Mouse (Mus musculus): ENCODE results near the gene Crip3.
A peak's percentile ranks its signal among the peaks of the same experiment; 100 is the strongest.

Crip3 gene

GRCm38 (mm10) chr17:46428761-46429414, at the start of gene Crip3:
Gene Crip3 (plus strand): TSS chr17:46428926.
- DNase-seq (ENCODE audit: low spot score): peak; percentile 49

GRCm38 (mm10) chr17:46383294-46384060, 45.2 kb upstream of the Crip3 start, which contains the start of gene Zfp318:
Gene Zfp318 (plus strand): TSS chr17:46383731.
- DNase-seq (ENCODE audit: low spot score): peak; percentile 99

- peak; percentile 36 for DNase-seq (ENCODE audit: low spot score)
Measured at GRCm38 (mm10) chr17:46384061-46384801, 44.5 kb upstream of the Crip3 start.

GRCm38 (mm10) chr17:46388200-46388599, 40.5 kb upstream of the Crip3 start:
- DNase-seq (ENCODE audit: low spot score): no peak

GRCm38 (mm10) chr17:46393012-46393411, 35.7 kb upstream of the Crip3 start:
- peak; percentile 13 for DNase-seq (ENCODE audit: low spot score)

- DNase-seq (ENCODE audit: low spot score): no peak
Measured at GRCm38 (mm10) chr17:46394631-46395030, 34.1 kb upstream of the Crip3 start.

- no peak for DNase-seq (ENCODE audit: low spot score)
Measured at GRCm38 (mm10) chr17:46408478-46408877, 20.2 kb upstream of the Crip3 start.

GRCm38 (mm10) chr17:46418628-46419027, 10.1 kb upstream of the Crip3 start:
- DNase-seq (ENCODE audit: low spot score): no peak

- no peak for DNase-seq (ENCODE audit: low spot score)
Measured at GRCm38 (mm10) chr17:46419717-46420116, 9.0 kb upstream of the Crip3 start.

GRCm38 (mm10) chr17:46426496-46426895, 2.2 kb upstream of the Crip3 start:
- DNase-seq (ENCODE audit: low spot score): no peak

GRCm38 (mm10) chr17:46433627-46434026, 4.9 kb downstream of the Crip3 start:
- no peak for DNase-seq (ENCODE audit: low spot score)

- no peak for DNase-seq (ENCODE audit: low spot score)
Measured at GRCm38 (mm10) chr17:46436672-46437366, 8.1 kb downstream of the Crip3 start.

GRCm38 (mm10) chr17:46438298-46438873, 9.7 kb downstream of the Crip3 start, which contains the start of gene Slc22a7:
Gene Slc22a7 (minus strand): TSS chr17:46438457.
- DNase-seq (ENCODE audit: low spot score): no peak

GRCm38 (mm10) chr17:46439176-46439575, 10.4 kb downstream of the Crip3 start:
- DNase-seq (ENCODE audit: low spot score): no peak

GRCm38 (mm10) chr17:46444839-46445579, 16.3 kb downstream of the Crip3 start:
- DNase-seq (ENCODE audit: low spot score): no peak

- DNase-seq (ENCODE audit: low spot score): no peak
Measured at GRCm38 (mm10) chr17:46446264-46446663, 17.5 kb downstream of the Crip3 start.

- no peak for DNase-seq (ENCODE audit: low spot score)
Measured at GRCm38 (mm10) chr17:46452683-46453082, 24.0 kb downstream of the Crip3 start.

- no peak for DNase-seq (ENCODE audit: low spot score)
Measured at GRCm38 (mm10) chr17:46453302-46453948, 24.7 kb downstream of the Crip3 start.

- DNase-seq (ENCODE audit: low spot score): no peak
Measured at GRCm38 (mm10) chr17:46453970-46454411, 25.3 kb downstream of the Crip3 start.

GRCm38 (mm10) chr17:46454539-46454938, 25.8 kb downstream of the Crip3 start:
- no peak for DNase-seq (ENCODE audit: low spot score)

All from ovary, postnatal 36 days (tissue).